8 mouse cellular contexts compared by ENCODE assay signal in the genomic region with DNA sequence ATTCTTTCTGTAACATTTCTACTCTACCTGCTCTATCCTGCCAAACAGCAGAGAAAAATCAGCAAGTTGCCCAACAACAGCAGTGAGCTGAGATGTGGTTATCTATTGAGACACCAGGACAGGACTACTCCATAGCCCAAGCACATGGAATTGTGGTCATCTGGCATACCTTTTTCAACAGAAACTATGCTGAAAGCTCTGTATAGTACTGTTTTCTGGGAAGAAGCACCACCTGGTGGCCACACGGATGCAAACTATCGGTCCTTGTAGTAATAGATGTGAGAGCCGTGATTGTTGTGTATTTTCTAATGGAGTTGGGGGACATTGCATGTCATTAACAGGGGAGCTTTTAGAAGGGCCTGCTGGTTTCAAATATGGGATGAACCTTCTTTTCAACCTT. TPM values are rescaled to one million over a fixed set of nuclear protein-coding genes. Genes with fewer than 3 reads are reported as not detected.
DNase-seq lines count a peak whose midpoint lies in the region.

No protein-coding gene starts in this region.

- DNase-seq in gastrocnemius, postnatal 10 days = peak; percentile 22
- DNase-seq in gastrocnemius, postnatal 25 days = no peak
- peak; percentile 67 for DNase-seq in testis, postnatal 10 days (ENCODE audit: low spot score)
- no peak for DNase-seq in testis, postnatal 14 days (ENCODE audit: low spot score)
- DNase-seq in cerebellum, postnatal 10 days = peak; percentile 76 to 77
- DNase-seq in kidney, adult 9 months = peak; percentile 80
- DNase-seq in lung, postnatal 14 days = peak; percentile 71
- peak; percentile 31 to 52 for DNase-seq in thymus, postnatal 10 days (ENCODE audit: low spot score in 2 of 2)

RNA-seq across cellular contexts. Expression of a gene that starts 2.4 kb away (rescaled TPM):
- total RNA-seq in gastrocnemius, postnatal 10 days (2021) = 10 to 100 TPM; 35.3 to 42.6 TPM
- 10 to 100 TPM; 23.3 to 24.7 TPM for total RNA-seq in gastrocnemius, postnatal 25 days (2021)

RNA-seq across cellular contexts. Expression of a gene that starts 10.3 kb away (rescaled TPM):
- total RNA-seq in gastrocnemius, postnatal 10 days (2021) = 100 to 1,000 TPM; 245 to 294 TPM
- total RNA-seq in gastrocnemius, postnatal 25 days (2021) = 100 to 1,000 TPM; 447 to 456 TPM

RNA-seq across cellular contexts. Expression of a gene that starts 35.8 kb away (rescaled TPM):
- total RNA-seq in gastrocnemius, postnatal 10 days (2021) = 10 to 100 TPM; 11.8 to 12.0 TPM
- total RNA-seq in gastrocnemius, postnatal 25 days (2021) = 1 to 10 TPM; 3.2 to 5.4 TPM

RNA-seq across cellular contexts. Expression of a gene that starts 55.8 kb away (rescaled TPM):
- total RNA-seq in gastrocnemius, postnatal 10 days (2021) = not detected
- not detected for total RNA-seq in gastrocnemius, postnatal 25 days (2021)

RNA-seq across cellular contexts. Expression of a gene that starts 55.9 kb away (rescaled TPM):
- under 1 TPM in 1 of 2 experiments, not detected in 1; 0.33 TPM for total RNA-seq in gastrocnemius, postnatal 10 days (2021)
- total RNA-seq in gastrocnemius, postnatal 25 days (2021) = not detected

Comparison
In these comparisons a context has a peak if more than half of its experiments do, and no peak if none do; other contexts are left out.
1. DNase-seq: peak in gastrocnemius, postnatal 10 days (single experiment), testis, postnatal 10 days (single experiment), cerebellum, postnatal 10 days (2 of 2), kidney, adult 9 months (single experiment), lung, postnatal 14 days (single experiment) and thymus, postnatal 10 days (2 of 2); none in gastrocnemius, postnatal 25 days (single experiment) and testis, postnatal 14 days (single experiment).